29 mouse cellular contexts compared by ENCODE assay signal in genomic region chr17:86738477-86738876, GRCm38 (mm10). TPM values are rescaled to one million over a fixed set of nuclear protein-coding genes. Genes with fewer than 3 reads are reported as not detected.
DNase-seq lines count a peak whose midpoint lies in the region; ATAC-seq lines count a peak whose summit lies in the region.
"Had no signal": no experiment of that assay in that cellular context is flagged by ENCODE, and none has a peak within 500 bp of the region (broad histone marks: within the 10 kb centered on the region; RNA-seq: fewer than 3 reads in every experiment).

No protein-coding gene starts in this region.

- no peaks in the 10 kb centered on the region for H3K9me3 ChIP-seq in heart, embryonic 10.5 days
- no peaks in the 10 kb centered on the region for H3K9me3 ChIP-seq in kidney, embryonic 15.5 days (replicated peaks)
- H3K9me3 ChIP-seq in neural tube, embryonic 15.5 days (replicated peaks): no peaks in the 10 kb centered on the region
- H3K9me3 ChIP-seq: embryonic facial prominence, embryonic 12.5 days; embryonic facial prominence, embryonic 15.5 days; heart, embryonic 13.5 days; hindbrain, embryonic 10.5 days; hindbrain, embryonic 13.5 days; intestine, embryonic 15.5 days had no signal

- no peak overlapping the region for H3K4me2 ChIP-seq in kidney, embryonic 15.5 days
- no peak overlapping the region for H3K4me2 ChIP-seq in neural tube, embryonic 15.5 days
- H3K4me2 ChIP-seq: embryonic facial prominence, embryonic 12.5 days; embryonic facial prominence, embryonic 15.5 days; heart, embryonic 13.5 days; hindbrain, embryonic 13.5 days; intestine, embryonic 15.5 days had no signal

- no peak overlapping the region for H3K9ac ChIP-seq in kidney, embryonic 15.5 days
- no peak overlapping the region for H3K9ac ChIP-seq in neural tube, embryonic 15.5 days (replicated peaks)
- H3K9ac ChIP-seq: embryonic facial prominence, embryonic 12.5 days; embryonic facial prominence, embryonic 15.5 days; forebrain, postnatal 0 days; heart, embryonic 13.5 days; hindbrain, embryonic 13.5 days; intestine, embryonic 15.5 days had no signal

- no peaks in the 10 kb centered on the region for H3K36me3 ChIP-seq in heart, embryonic 10.5 days
- H3K36me3 ChIP-seq in kidney, embryonic 15.5 days: no peaks in the 10 kb centered on the region
- H3K36me3 ChIP-seq in neural tube, embryonic 15.5 days: no peaks in the 10 kb centered on the region
- H3K36me3 ChIP-seq: embryonic facial prominence, embryonic 12.5 days; embryonic facial prominence, embryonic 15.5 days; G1E; heart, embryonic 13.5 days; hindbrain, embryonic 10.5 days; hindbrain, embryonic 13.5 days; intestine, embryonic 15.5 days had no signal

- H3K27ac ChIP-seq in heart, embryonic 10.5 days: no peak overlapping the region
- no peak overlapping the region for H3K27ac ChIP-seq in kidney, embryonic 15.5 days
- H3K27ac ChIP-seq in brown adipose tissue, adult 24 weeks (replicated peaks; ENCODE audit: low read depth, low read length): peak overlapping the region; percentile 47
- H3K27ac ChIP-seq in neural tube, embryonic 15.5 days (replicated peaks): no peak overlapping the region
- H3K27ac ChIP-seq: embryonic facial prominence, embryonic 12.5 days; embryonic facial prominence, embryonic 15.5 days; heart, embryonic 13.5 days; hindbrain, embryonic 10.5 days; hindbrain, embryonic 13.5 days; intestine, embryonic 15.5 days had no signal

- peak; percentile 32 for DNase-seq in heart, postnatal 4 days
- DNase-seq in heart, embryonic 10.5 days (ENCODE audit: low spot score): no peak
- peak; percentile 21 for DNase-seq in kidney, postnatal 14 days
- DNase-seq in 3T3-L1 (ENCODE audit: low read depth, low spot score): peak; percentile 11
- DNase-seq: adrenal gland, adult 2 months; adrenal gland, postnatal 25 days; B cell, adult 2 months; cerebellum, adult 11 months; cerebellum, adult 2 months; cerebellum, adult 9-11 months; cerebellum, postnatal 25 days; forebrain, postnatal 0 days; gastrocnemius, adult 2 months; gastrocnemius, postnatal 14 days; heart, adult 11 months had no signal

- 0 out of 2 replicates have a peak, but pooled peaks cover 3% of the 10 kb centered on the region for H3K4me1 ChIP-seq in heart, embryonic 10.5 days
- no peaks in the 10 kb centered on the region for H3K4me1 ChIP-seq in kidney, embryonic 15.5 days
- H3K4me1 ChIP-seq in brown adipose tissue, adult 24 weeks (ENCODE audit: control insufficient read depth, insufficient read depth, insufficient read length, low read length): peaks cover 37% of the 10 kb centered on the region
- no peaks in the 10 kb centered on the region for H3K4me1 ChIP-seq in neural tube, embryonic 15.5 days
- H3K4me1 ChIP-seq: embryonic facial prominence, embryonic 12.5 days; embryonic facial prominence, embryonic 15.5 days; heart, embryonic 13.5 days; hindbrain, embryonic 10.5 days; hindbrain, embryonic 13.5 days; intestine, embryonic 15.5 days had no signal

- H3K27me3 ChIP-seq in heart, embryonic 10.5 days (ENCODE audit: insufficient read depth, poor library complexity, severe bottlenecking): peaks cover 10% of the 10 kb centered on the region
- no peaks in the 10 kb centered on the region for H3K27me3 ChIP-seq in kidney, embryonic 15.5 days
- no peaks in the 10 kb centered on the region for H3K27me3 ChIP-seq in neural tube, embryonic 15.5 days (replicated peaks)
- H3K27me3 ChIP-seq: CH12.LX; embryonic facial prominence, embryonic 12.5 days; embryonic facial prominence, embryonic 15.5 days; heart, embryonic 13.5 days; hindbrain, embryonic 13.5 days; intestine, embryonic 15.5 days had no signal

- no peak overlapping the region for H3K4me3 ChIP-seq in heart, embryonic 10.5 days
- no peak overlapping the region for H3K4me3 ChIP-seq in kidney, embryonic 15.5 days (replicated peaks)
- no peak overlapping the region for H3K4me3 ChIP-seq in brown adipose tissue, adult 24 weeks (ENCODE audit: insufficient read depth, low read depth, low read length)
- no peak overlapping the region for H3K4me3 ChIP-seq in neural tube, embryonic 15.5 days (replicated peaks)
- H3K4me3 ChIP-seq: embryonic facial prominence, embryonic 12.5 days; embryonic facial prominence, embryonic 15.5 days; gastrocnemius, adult 2 months; heart, embryonic 13.5 days; hindbrain, embryonic 10.5 days; hindbrain, embryonic 13.5 days; intestine, embryonic 15.5 days had no signal

- 72% methylated on average over 6 of the region's 6 CpGs for WGBS in heart, embryonic 10.5 days
- 68% methylated on average over 6 of the region's 6 CpGs for WGBS in kidney, embryonic 15.5 days
- 85% methylated on average over 6 of the region's 6 CpGs for WGBS in neural tube, embryonic 15.5 days

- no peak for ATAC-seq in kidney, embryonic 15.5 days (replicated peaks; ENCODE audit: low FRiP score)
- ATAC-seq in neural tube, embryonic 15.5 days (ENCODE audit: low FRiP score): no peak
- ATAC-seq: forebrain, embryonic 14.5 days; forebrain, postnatal 0 days; hindbrain, embryonic 16.5 days; intestine, embryonic 15.5 days; Patski had no signal

RNA-seq across cellular contexts. Expression of gene Epas1, which starts 15.0 kb away (rescaled TPM):
- 100 to 1,000 TPM; 112 to 123 TPM for total RNA-seq in heart, postnatal 4 days (2021)
- 5.8 and 6.0 TPM in 2 replicates for polyA plus RNA-seq in heart, embryonic 10.5 days (2016; fragmentation: Nextera tagmentation; extraction: Ambion mirVana)
- 8.4 and 9.5 TPM in 2 replicates for polyA plus RNA-seq in kidney, embryonic 15.5 days (2015; fragmentation: Nextera tagmentation; extraction: Ambion mirVana)
- polyA plus RNA-seq in brown adipose tissue, adult 24 weeks (2012; ENCODE audit: insufficient read depth, insufficient read length, missing spikeins): 196 and 238 TPM in 2 replicates
- 4.5 and 6.1 TPM in 2 replicates for polyA plus RNA-seq in neural tube, embryonic 15.5 days (2015; fragmentation: Nextera tagmentation; extraction: Ambion mirVana)
- polyA plus RNA-seq: G1E had no signal

Comparison
In these comparisons a context has a peak if more than half of its experiments do, and no peak if none do; other contexts are left out.
1. RNA of gene Epas1, which starts 15.0 kb away (polyA plus RNA-seq): 196 to 238 TPM in brown adipose tissue, adult 24 weeks; 8.4 to 9.5 TPM in kidney, embryonic 15.5 days, 5.8 to 6.0 TPM in heart, embryonic 10.5 days and 4.5 to 6.1 TPM in neural tube, embryonic 15.5 days; every median in the first group is over 10 times any median in the second.